Mouse (Mus musculus) stomach, postnatal 0 days (tissue): ENCODE measurements around the gene Nemf.

Experiments used
- CTCF ChIP-seq: IDR thresholded peaks from 2 replicates; pipeline ENCODE4 v1.5.1; 2016; ENCODE audit warnings: antibody characterized with exemption, low read depth, mild to moderate bottlenecking, moderate library complexity
- EP300 ChIP-seq: optimal IDR thresholded peaks from 2 replicates; pipeline ENCODE3; 2016; ENCODE audit warnings: antibody characterized with exemption

- TF ChIP-seq CTCF (no peak), EP300 (no peak)
Measured at GRCm38 (mm10) chr12:69283146-69283545, 73.8 kb downstream of the Nemf start.
